Mouse (Mus musculus) brain, embryonic 14.5 days (tissue): ENCODE results near the gene Pdpr.
"Not testable (repeated sequence)": the region's sequence is repeated elsewhere in the genome, so short reads cannot be mapped to it uniquely, and the experiment has no call there.

Source experiments
- CTCF ChIP-seq: fragments of 200-500 bp; IDR thresholded peaks from 2 replicates; pipeline ENCODE4 v1.5.1; 2012; ENCODE audit warnings: inconsistent platforms, mild to moderate bottlenecking, moderate library complexity, borderline replicate concordance; ENCODE audit not compliant: insufficient read depth, insufficient read length; ENCODE audit errors: extremely low read depth
- POLR2A ChIP-seq: fragments of 200-500 bp; IDR thresholded peaks from 2 replicates; pipeline ENCODE4 v1.6.1; 2012; ENCODE audit warnings: mild to moderate bottlenecking, inconsistent platforms, borderline replicate concordance; ENCODE audit not compliant: poor library complexity, insufficient read depth, insufficient read length, severe bottlenecking; ENCODE audit errors: extremely low read depth

DNA sequence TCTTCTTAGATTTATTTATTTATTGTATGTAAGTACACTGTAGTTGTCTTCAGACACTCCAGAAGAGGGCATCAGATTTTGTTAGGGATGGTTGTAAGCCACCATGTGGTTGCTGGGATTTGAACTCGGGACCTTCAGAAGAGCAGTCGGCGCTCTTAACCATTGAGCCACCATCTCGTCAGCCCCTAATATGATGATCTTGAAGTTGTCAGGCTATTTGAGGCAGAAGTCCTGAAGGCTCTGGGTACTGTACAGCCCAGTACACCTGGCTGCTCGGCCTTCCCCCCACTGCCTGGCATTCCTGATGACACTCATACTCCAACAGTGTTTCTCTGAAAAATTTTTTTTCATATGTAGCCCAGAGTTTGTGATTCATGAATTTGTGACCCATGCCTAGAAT is 10.5 kb upstream of the Pdpr start:
- TF ChIP-seq POLR2A, CTCF: not testable (repeated sequence)
